Mouse (Mus musculus) testis, postnatal 14 days (tissue): Measurements from ENCODE around the gene Doc2b.
"Not testable (repeated sequence)": the region's sequence is repeated elsewhere in the genome, so short reads cannot be mapped to it uniquely, and the experiment has no call there.

Experiments
- DNase-seq: peaks from one replicate; pipeline ENCODE4 v3.0.0; 2021; ENCODE audit warnings: low spot score

Doc2b gene

DNA sequence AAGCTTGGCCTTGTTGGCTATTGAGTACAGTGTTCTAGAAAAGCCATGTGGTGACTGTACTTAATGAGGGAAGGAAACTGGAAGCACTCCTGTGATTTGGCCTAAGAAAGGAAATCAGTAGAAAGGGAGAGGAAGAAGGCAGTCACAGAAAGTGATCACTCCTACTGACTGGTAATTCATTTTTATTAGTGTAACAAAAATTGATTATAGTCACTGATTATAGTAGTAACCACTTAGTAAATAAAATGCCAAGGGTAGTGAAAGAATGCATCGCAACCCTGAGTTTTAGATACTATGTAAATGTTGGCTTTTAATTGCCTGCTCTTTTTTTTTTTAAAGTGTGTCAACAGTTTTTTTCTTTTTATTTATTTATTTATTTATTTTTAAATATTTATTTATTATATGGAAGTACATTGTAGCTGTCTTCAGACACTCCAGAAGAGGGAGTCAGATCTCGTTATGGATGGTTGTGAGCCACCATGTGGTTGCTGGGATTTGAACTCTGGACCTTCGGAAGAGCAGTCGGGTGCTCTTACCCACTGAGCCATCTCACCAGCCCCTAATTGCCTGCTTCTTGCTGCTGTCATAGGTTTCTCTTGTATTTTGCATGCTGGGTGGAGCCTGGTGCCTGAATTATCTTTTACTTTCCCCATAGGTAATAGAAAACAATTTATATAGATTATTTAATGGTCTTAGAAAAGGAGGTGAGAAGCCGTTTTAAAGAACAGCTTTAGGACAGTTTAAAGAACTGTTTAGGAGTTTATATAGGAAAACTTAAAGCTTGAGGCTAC, 60.2 kb downstream of the Doc2b start:
- DNase-seq = no peak

DNA sequence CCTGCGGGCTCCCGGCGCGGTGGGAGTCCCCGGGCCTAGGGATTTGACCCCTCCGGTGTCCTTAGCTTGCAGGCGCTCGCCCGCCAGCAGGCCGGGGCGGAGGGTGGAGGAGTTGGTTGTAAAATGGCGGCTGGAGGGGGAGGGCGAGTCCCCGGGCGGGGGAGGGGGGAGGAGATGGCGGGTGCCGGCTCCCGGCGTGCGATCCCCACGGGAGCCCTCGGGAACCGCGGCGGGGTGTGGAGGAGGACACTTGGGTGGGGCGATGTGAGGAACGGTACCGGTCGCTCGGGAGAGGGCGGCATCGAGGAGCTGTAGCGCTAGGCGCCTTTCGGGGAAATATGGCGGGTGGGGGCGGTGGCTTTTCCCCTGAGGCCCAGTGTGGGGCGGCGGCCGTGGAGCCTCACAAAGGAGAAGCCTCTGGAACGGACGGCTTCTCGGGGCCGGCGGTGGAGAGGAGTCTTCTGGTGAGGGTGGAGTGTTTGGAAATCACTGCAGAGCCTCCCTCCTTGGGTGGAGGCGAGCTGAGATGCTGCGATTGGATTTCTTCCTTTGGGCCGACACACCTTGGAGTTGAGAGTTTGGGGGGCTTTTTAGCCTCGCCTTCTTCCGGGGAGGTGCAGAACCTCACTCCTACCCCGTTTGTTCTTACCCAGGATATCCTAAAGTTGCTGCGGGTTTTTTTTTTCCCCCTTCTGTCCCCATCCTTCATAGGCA, 62.5 kb downstream of the Doc2b start:
- no peak for DNase-seq

DNA sequence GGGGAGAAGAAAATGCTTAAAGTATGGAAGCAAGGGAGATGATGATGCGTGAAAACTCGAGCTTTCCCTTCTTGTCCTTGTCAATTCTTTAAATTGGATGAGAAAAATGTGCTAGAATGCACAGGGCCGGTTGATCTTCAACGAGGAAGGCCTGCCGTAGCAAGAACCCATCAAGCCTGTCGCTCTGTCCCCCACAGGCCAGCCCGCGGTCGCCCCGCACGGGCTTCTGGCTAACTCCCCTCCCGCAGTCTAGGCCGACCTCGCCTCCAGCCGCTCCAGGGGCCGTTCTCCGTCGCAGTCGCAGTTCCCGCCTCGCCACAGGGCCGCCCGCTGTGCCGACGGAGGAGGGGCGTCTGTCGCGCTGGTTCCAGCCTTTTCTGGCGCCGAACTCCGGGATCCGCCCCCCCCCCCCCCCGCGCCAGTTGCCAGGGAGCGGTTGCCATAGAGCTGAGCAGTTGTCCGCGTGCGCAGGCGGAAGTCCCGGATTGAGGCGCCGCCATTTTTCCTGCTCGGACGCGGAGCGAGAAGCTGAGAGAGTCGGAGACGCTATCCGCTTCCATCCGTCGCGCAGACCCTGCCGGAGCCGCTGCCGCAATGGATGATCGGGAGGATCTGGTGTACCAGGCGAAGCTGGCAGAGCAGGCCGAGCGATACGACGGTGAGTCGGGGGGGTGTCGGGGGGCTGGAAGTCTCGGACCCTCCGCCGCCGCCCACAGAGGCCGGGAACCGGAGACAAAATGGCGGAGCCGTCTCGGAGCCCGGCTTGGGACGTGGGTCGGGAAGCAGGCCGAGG, 63.2 kb downstream of the Doc2b start, which contains the start of gene Ywhae:
Ywhae (plus strand) TSS at position 436 of the 793 bp plus-strand sequence.
- DNase-seq = peak; percentile 95

DNA sequence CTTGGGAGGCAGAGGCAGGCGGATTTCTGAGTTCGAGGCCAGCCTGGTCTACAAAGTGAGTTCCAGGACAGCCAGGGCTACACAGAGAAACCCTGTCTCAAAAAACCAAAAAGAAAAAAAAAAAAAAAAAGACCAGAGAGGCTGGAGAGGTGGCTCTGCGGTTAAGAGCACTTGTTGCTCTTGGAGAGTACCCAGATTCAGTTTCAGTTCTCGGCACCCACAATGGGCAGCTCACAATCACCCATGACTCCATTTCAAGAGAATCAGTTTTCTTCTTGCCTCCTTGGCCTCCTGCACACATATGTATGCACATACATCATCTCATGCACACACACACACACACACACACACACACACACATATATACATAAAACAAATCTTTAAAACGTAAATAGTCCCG, 68.2 kb downstream of the Doc2b start:
- DNase-seq = not testable (repeated sequence)

DNA sequence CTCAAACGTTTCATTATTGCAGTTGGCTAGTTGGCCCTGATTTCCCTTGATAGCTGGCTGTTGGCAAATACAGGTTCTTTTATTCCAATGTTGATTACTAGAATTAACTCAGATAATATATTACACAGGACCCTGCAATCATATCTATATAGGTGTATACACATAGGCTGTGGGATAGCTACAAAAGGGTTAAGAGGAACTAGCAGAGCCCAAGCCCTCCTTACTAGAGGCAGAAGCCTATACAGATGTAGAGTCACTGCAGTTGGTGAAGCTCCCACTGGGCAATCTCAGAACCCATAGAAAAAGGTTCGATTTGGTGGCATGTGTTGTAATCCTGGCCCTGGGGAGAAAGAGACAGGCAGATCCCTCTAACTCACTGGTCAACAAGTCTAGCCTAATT, 68.7 kb downstream of the Doc2b start:
- DNase-seq = no peak

DNA sequence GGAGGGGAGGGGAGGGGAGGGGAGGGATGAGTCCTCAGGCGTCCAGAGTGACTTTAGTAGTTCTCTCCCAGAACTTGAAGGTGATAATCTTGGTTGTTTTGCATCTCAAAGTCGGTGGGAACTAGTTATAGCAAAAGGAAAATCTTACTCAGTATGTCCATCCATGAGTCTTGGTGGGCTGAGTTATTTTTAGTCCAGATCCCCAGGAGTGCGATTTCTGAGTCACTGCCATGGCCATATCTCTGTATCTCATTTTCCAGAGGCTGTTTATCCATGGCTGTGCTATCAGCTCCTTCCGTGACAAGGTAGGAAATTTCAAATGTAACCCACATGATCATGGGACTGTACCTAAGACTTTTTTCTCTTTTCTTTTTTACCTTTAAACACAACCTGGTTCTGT, 73.5 kb downstream of the Doc2b start:
- no peak for DNase-seq
